Mouse (Mus musculus): ENCODE results near the gene Zdhhc12.

Gene Zdhhc12

DNA sequence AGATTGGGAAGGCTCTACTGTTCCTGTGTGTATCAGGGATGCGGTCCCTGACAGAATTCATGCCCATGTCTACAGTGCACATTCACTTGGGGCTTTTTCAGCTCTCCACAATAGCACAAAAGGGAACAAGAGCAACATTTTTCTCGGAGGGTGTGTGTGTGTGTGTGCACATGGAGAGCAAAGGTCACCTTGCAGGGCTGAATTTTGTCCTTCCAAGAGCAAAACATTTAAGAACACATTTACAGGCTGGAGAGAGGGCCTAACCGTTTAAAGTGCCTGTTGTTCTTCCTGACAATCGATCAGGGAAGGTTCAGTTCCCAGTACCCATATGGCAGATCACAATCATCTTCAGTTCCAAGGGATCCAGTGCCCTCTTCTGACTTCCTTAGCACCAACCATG is 36.7 kb upstream of the Zdhhc12 start:
- H3K9me3 ChIP-seq (ENCODE audit: low read length) = peaks cover 27% of the 10 kb centered on the region
- peaks cover 27% of the 10 kb centered on the region for H3K4me1 ChIP-seq (replicated peaks; ENCODE audit: low read depth, low read length)
- no peaks in the 10 kb centered on the region for H3K27me3 ChIP-seq (ENCODE audit: insufficient read depth, low read length)
- no peak overlapping the region for H3K4me3 ChIP-seq (replicated peaks; ENCODE audit: low read length)
- no peak for TF ChIP-seq CTCF (conservative IDR thresholded peaks at IDR 0.05; ENCODE audit: low read length)
- no peak for TF ChIP-seq NANOG (IDR thresholded peaks at IDR 0.05; ENCODE audit: borderline replicate concordance, low read length)
- TF ChIP-seq POU5F1 (IDR thresholded peaks at IDR 0.05; ENCODE audit: borderline replicate concordance, low read length) = no peak
- 0 out of 2 replicates have a peak, but pooled peaks cover 4% of the 10 kb centered on the region for H3K36me3 ChIP-seq (ENCODE audit: insufficient read depth, low read length)

DNA sequence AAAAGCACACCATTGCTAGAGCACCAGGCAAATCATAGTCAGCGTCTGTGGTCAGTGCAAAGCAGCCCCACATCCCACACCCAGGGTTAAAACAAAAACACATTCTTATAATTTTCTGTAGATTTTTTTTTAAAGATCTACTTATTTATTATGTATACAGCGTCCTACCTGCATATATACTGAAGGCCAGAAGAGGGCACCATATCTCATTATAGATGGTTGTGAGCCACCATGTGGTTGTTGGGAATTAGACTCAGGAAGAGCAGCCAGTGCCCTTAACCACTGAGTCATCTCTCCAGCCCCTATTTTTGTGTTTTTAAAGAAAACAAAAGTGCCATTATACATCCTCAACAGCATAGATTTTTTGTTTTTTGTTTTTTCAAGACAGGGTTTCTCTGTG is 35.3 kb upstream of the Zdhhc12 start:
- TF ChIP-seq CTCF (conservative IDR thresholded peaks at IDR 0.05; ENCODE audit: low read length) = peak; percentile 55
- no peak for TF ChIP-seq POU5F1 (IDR thresholded peaks at IDR 0.05; ENCODE audit: borderline replicate concordance, low read length)
- TF ChIP-seq NANOG (IDR thresholded peaks at IDR 0.05; ENCODE audit: borderline replicate concordance, low read length) = no peak
- H3K9me3 ChIP-seq (ENCODE audit: low read length) = peaks cover 27% of the 10 kb centered on the region
- no peak overlapping the region for H3K4me3 ChIP-seq (replicated peaks; ENCODE audit: low read length)
- H3K36me3 ChIP-seq (ENCODE audit: insufficient read depth, low read length) = 0 out of 2 replicates have a peak, but pooled peaks cover 4% of the 10 kb centered on the region
- H3K4me1 ChIP-seq (replicated peaks; ENCODE audit: low read depth, low read length) = peaks cover 22% of the 10 kb centered on the region
- H3K27me3 ChIP-seq (ENCODE audit: insufficient read depth, low read length) = no peaks in the 10 kb centered on the region

DNA sequence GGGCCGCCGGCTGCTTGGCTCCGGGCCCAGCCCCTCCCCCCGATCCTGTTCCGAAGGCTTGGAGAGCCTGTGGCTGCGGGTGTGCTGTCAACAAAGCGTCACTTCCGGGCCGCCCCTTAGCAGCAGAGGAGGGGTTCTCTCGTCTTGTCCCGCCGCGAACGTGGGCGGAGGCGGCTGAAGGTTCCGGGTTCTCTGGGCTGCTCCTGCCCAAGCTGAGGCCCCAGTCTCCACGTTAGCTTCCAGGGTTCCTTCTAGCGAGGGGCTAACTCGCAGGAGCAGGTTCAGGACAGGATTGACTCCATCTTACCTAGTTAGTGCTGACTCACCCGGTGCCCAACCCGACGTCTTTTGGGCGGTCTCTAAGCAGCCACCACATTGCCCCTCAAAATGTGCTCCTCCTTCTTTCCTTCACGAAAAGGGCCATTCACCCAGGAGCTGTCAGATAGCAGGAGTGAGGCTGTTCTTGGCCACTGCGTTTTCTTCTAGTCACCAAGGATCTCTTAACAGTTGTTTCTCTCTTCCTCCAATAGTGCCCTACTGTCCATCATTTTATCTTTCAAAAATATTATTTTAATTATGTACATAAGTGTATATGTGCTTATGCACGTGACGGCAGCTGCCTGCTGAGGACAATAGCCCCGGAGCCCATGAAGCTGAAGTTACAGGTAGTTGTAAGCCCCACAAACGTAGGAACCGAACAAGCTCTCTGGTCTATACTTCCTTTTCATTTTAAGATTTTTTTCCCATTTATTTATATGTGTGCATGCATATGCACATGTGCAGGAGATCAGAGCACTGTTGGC is 31.2 kb upstream of the Zdhhc12 start, which contains the start of gene Zer1:
Gene Zer1, minus strand, starts transcription at position 114 of the 803 bp plus-strand sequence.
- H3K9me3 ChIP-seq (ENCODE audit: low read length) = peaks cover 7% of the 10 kb centered on the region
- TF ChIP-seq CTCF (conservative IDR thresholded peaks at IDR 0.05; ENCODE audit: low read length) (no peak), NANOG (IDR thresholded peaks at IDR 0.05; ENCODE audit: borderline replicate concordance, low read length) (no peak), POU5F1 (IDR thresholded peaks at IDR 0.05; ENCODE audit: borderline replicate concordance, low read length) (no peak)
- H3K4me3 ChIP-seq (replicated peaks; ENCODE audit: low read length) = peak within 1 kb of the TSS; percentile 87
- peaks cover 46% of the 10 kb centered on the region for H3K4me1 ChIP-seq (replicated peaks; ENCODE audit: low read depth, low read length)
- peaks cover 17% of the 10 kb centered on the region for H3K36me3 ChIP-seq (ENCODE audit: insufficient read depth, low read length)
- no peaks in the 10 kb centered on the region for H3K27me3 ChIP-seq (ENCODE audit: insufficient read depth, low read length)

DNA sequence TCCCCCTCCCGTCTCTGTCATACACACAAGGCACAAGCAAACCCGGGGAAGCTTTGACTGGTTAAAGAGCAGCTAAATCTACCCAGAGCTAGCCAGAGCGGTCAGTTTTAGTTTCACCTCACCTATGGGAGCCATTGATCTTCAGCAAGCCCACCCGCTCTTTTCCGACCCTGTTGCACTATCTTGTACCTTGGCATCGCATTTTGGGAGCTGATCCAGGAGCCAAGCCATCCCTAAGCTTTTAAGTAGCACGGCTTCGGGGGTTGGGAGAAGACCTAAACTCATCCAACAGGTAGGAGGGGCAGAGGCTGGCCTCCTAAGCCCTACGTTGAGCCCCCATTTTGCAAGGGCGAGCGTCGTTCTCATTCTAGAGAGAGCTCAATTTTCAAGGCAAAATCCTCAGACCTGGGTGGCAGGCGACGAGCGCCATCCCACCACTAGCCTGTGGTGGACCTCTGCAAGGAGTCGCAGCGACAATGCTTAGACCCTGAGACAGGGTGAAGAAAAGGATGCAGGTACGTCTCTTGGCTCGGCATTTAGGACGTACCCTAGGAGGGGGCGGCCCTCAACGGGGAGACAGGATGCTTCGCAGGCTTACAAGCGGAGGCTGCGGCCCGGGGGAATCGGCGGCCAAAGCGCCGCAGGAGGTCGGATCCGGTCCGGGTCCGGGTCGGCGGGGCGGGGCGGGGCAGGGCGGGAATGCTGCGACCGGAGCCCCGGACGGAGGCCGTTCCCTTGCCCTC is 30.5 kb upstream of the Zdhhc12 start:
- peaks cover 17% of the 10 kb centered on the region for H3K36me3 ChIP-seq (ENCODE audit: insufficient read depth, low read length)
- no peak for TF ChIP-seq POU5F1 (IDR thresholded peaks at IDR 0.05; ENCODE audit: borderline replicate concordance, low read length)
- no peak for TF ChIP-seq CTCF (conservative IDR thresholded peaks at IDR 0.05; ENCODE audit: low read length)
- TF ChIP-seq NANOG (IDR thresholded peaks at IDR 0.05; ENCODE audit: borderline replicate concordance, low read length) = no peak
- peak overlapping the region; percentile 87 for H3K4me3 ChIP-seq (replicated peaks; ENCODE audit: low read length)
- H3K9me3 ChIP-seq (ENCODE audit: low read length) = no peaks in the 10 kb centered on the region; the same call in 1 of the 2 replicates
- no peaks in the 10 kb centered on the region for H3K27me3 ChIP-seq (ENCODE audit: insufficient read depth, low read length)
- peaks cover 54% of the 10 kb centered on the region for H3K4me1 ChIP-seq (replicated peaks; ENCODE audit: low read depth, low read length)

- Histone ChIP-seq H3K4me1 (replicated peaks; ENCODE audit: low read depth, low read length) (peaks cover 65% of the 10 kb centered on the region), H3K4me3 (replicated peaks; ENCODE audit: low read length) (no peak overlapping the region), H3K36me3 (ENCODE audit: insufficient read depth, low read length) (peaks cover 17% of the 10 kb centered on the region), H3K9me3 (ENCODE audit: low read length) (no peaks in the 10 kb centered on the region), H3K27me3 (ENCODE audit: insufficient read depth, low read length) (no peaks in the 10 kb centered on the region)
- TF ChIP-seq CTCF (conservative IDR thresholded peaks at IDR 0.05; ENCODE audit: low read length) (no peak), NANOG (IDR thresholded peaks at IDR 0.05; ENCODE audit: borderline replicate concordance, low read length) (no peak), POU5F1 (IDR thresholded peaks at IDR 0.05; ENCODE audit: borderline replicate concordance, low read length) (no peak)
Measured at GRCm38 (mm10) chr2:30122766-30123165, 29.3 kb upstream of the Zdhhc12 start.

DNA sequence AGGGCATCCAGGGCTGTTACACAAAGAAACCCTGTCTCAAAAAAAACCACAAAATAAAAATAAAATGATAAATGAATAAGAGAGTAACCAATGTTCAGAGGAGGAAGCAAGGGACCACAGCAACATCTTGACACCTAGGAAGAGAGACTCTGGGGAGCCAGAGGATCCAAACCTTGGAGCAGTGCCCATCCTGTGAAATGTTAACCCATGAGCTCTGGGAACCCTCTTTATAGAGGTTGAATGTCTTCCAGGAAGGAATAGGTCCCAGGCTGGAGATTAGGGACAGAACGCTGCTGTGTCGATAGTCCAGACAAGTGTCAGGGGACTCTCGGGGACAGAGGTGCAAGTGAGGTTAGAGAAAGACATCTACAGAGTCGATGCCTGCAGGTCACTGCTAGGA is 26.8 kb upstream of the Zdhhc12 start:
- no peak for TF ChIP-seq NANOG (IDR thresholded peaks at IDR 0.05; ENCODE audit: borderline replicate concordance, low read length)
- no peak for TF ChIP-seq POU5F1 (IDR thresholded peaks at IDR 0.05; ENCODE audit: borderline replicate concordance, low read length)
- no peak for TF ChIP-seq CTCF (conservative IDR thresholded peaks at IDR 0.05; ENCODE audit: low read length)
- Histone ChIP-seq H3K9me3 (ENCODE audit: low read length) (no peaks in the 10 kb centered on the region), H3K4me3 (replicated peaks; ENCODE audit: low read length) (no peak overlapping the region), H3K4me1 (replicated peaks; ENCODE audit: low read depth, low read length) (peaks cover 71% of the 10 kb centered on the region), H3K27me3 (ENCODE audit: insufficient read depth, low read length) (no peaks in the 10 kb centered on the region), H3K36me3 (ENCODE audit: insufficient read depth, low read length) (peaks cover 28% of the 10 kb centered on the region)

DNA sequence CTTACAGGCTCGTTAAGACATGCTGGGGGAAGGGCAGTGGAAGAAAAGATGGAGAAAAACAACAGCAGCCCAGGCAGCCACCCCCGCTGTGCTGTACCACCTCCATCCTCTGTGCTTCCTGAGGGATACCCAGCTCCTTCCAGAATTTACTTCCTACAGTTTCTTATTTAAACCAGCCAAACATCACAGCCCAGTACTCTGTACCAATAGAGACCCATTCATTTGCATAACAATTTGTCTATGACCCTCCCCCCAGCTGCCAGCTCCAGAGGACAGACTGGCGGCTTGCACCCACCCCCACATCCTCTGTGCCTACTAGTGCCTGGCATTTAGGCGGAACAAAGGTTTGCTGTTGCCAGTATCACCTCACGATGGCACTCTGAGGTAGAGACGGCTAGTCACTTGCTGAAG is 26.2 kb upstream of the Zdhhc12 start:
- H3K4me1 ChIP-seq (replicated peaks; ENCODE audit: low read depth, low read length) = peaks cover 72% of the 10 kb centered on the region
- TF ChIP-seq NANOG (IDR thresholded peaks at IDR 0.05; ENCODE audit: borderline replicate concordance, low read length) (no peak), POU5F1 (IDR thresholded peaks at IDR 0.05; ENCODE audit: borderline replicate concordance, low read length) (peak; percentile 61; the same call in 1 of the 2 replicates), CTCF (conservative IDR thresholded peaks at IDR 0.05; ENCODE audit: low read length) (no peak)
- no peaks in the 10 kb centered on the region for H3K9me3 ChIP-seq (ENCODE audit: low read length)
- H3K4me3 ChIP-seq (replicated peaks; ENCODE audit: low read length) = peak overlapping the region; percentile 27
- no peaks in the 10 kb centered on the region for H3K27me3 ChIP-seq (ENCODE audit: insufficient read depth, low read length)
- peaks cover 28% of the 10 kb centered on the region for H3K36me3 ChIP-seq (ENCODE audit: insufficient read depth, low read length)

- Histone ChIP-seq H3K4me1 (replicated peaks; ENCODE audit: low read depth, low read length) (peaks cover 37% of the 10 kb centered on the region), H3K27me3 (ENCODE audit: insufficient read depth, low read length) (no peaks in the 10 kb centered on the region), H3K9me3 (ENCODE audit: low read length) (no peaks in the 10 kb centered on the region), H3K36me3 (ENCODE audit: insufficient read depth, low read length) (peaks cover 64% of the 10 kb centered on the region), H3K4me3 (replicated peaks; ENCODE audit: low read length) (no peak overlapping the region)
- TF ChIP-seq NANOG (IDR thresholded peaks at IDR 0.05; ENCODE audit: borderline replicate concordance, low read length) (no peak), CTCF (conservative IDR thresholded peaks at IDR 0.05; ENCODE audit: low read length) (no peak), POU5F1 (IDR thresholded peaks at IDR 0.05; ENCODE audit: borderline replicate concordance, low read length) (no peak)
Measured at GRCm38 (mm10) chr2:30112564-30112963, 19.1 kb upstream of the Zdhhc12 start.
